Mouse (Mus musculus): Measurements from ENCODE around the gene Olfr66.

Gene Olfr66

DNA sequence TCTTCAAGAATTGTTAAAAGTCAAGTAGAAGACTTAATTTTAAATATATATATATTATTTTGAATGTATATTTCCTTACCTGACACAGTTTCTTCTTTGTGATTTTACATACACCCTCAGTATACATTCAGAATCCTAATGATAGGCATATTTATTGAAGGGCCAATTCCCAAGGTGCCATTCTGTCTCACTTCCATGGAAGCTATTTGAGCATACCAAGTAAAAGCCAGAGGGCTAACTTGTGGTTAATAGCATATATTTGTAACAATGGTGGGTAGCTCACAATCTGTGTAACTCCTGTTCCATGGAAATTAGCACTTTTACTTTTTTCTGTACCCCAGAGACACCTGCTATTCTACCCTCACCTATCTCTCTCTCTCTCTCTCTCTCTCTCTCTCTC is at the start of gene Olfr66:
Gene Olfr66 (minus strand): TSS at position 101 of the 400 bp plus-strand sequence.
- no peak for DNase-seq (ENCODE audit: low spot score)

DNA sequence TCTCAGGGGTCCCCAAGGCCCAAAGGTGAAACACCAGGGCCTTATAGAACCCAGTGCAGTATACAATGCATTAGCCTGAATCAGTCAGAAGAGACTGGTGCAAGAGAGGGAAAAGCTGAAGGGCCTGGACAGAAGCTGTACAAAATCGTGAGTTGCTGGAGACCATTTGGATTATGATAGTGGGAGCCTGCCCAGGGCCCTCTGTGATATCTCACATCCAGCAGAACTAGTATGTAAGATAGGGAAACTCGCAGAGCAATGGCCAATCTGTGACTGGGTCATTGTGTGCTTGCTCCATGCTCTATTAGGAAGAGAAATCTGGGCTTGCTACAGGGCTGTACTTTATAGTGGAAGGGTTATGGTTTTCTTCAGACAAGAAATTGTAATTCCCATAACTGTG is 48.2 kb upstream of the Olfr66 start, which contains the start of gene Olfr632:
Gene Olfr632 (plus strand): TSS at position 84 of the 400 bp plus-strand sequence.
- DNase-seq (ENCODE audit: low spot score) = no peak

DNA sequence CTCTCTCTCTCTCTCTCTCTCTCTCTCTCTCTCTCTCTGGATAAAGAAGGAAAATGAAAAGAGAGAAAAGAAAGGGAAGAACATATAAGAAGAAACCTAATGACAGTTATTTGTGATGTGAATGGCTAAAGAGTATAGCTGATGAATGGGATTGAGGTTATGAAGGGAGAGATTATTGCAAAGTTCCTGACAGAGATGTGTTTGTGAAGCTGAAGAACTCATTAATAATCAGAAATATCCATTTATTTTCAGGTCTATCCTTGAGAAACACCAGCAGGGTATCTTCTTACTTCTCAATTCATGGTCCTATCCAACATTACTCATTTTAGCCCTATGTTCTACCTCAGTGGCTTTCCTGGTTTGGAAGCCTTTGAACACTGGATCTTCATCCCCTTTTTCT is 42.5 kb upstream of the Olfr66 start, which contains the start of gene Olfr631:
Gene Olfr631 (plus strand): TSS at position 301 of the 400 bp plus-strand sequence.
- DNase-seq (ENCODE audit: low spot score) = no peak

DNA sequence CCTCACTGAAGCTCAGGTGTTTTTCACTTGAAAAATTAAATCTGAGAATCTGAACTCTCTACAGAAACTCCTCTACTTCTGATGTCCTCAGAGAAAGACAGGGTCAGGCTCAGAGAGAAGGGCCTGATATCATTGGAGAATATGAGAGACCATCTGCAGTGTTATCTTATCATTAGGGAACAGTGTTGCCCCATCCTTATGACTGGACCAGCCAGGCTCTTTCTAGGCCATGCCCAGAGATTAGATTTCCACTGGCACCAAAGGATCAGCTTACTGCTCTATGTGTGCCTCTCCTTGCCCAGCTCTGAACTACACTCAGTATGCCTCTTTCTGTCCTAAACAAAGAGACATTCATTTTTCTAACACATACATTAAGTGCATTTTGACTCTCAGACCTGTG is 29.3 kb upstream of the Olfr66 start:
- DNase-seq (ENCODE audit: low spot score) = no peak

DNA sequence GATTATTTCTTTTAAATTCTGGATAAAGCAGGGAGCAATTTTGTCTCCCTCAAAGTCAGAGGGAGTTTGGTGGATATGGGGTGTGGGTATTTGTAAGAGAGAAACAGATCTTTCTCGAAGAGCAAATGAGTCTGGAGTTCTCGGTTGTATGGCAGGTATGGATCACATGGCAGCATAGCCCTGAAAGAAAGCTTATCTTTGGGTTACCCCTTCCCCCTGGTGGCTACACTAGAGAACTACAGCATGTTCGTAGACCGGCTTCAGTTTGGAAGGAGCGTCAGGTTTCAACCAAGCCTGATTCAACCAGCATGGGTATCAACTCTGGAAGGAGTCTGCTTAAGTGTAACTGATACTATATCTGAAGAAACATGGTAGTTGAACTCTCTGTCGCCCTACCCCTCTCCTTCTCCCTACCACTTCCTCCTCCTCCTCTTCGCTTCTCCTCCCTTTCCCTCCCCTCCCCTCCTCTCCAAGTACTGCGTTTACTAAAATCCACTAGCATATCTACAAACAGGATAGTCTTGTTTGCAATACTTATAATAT is 27.0 kb upstream of the Olfr66 start:
- peak; percentile 66 for DNase-seq (ENCODE audit: low spot score)

DNA sequence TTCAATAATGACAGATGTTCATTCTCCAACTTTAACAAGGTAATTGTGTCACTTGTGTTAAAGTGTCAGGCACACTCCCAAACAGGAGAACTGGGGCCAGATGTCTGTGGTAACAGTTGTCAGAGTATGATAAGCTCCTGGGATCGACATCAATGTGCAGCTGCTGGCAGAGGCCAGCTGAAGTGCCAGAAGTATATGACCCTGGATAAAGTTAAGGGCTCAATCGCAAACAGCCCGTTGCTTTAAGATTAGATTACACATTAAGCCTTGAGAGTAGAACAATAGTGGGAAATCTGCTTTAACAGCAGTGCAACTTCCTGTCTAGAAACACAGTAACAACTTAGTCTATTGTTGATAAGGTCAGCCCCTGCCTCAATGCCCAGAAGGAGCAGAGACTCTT is 24.0 kb upstream of the Olfr66 start:
- peak; percentile 28 for DNase-seq (ENCODE audit: low spot score)

DNA sequence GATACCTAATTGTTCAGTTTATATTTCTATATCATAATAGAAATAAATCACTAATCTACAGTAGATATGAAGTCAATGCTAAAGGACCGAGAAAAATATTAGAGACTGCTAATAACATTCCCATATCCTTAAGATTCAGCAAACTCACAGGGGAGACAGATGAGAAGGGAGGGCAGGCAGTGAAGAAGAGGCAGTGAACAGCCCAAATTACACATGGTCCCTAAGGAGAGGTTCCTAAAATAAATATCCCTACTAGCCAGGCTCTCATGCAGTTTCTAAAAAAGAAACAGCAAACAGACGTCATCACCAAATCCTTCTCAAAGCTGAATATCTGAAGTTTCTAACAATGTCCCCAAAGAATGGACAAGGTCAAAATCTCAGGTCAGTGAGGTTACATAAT is 17.1 kb upstream of the Olfr66 start, which contains the start of gene Olfr65:
Gene Olfr65 (plus strand): TSS at position 301 of the 400 bp plus-strand sequence.
- no peak for DNase-seq (ENCODE audit: low spot score)

DNA sequence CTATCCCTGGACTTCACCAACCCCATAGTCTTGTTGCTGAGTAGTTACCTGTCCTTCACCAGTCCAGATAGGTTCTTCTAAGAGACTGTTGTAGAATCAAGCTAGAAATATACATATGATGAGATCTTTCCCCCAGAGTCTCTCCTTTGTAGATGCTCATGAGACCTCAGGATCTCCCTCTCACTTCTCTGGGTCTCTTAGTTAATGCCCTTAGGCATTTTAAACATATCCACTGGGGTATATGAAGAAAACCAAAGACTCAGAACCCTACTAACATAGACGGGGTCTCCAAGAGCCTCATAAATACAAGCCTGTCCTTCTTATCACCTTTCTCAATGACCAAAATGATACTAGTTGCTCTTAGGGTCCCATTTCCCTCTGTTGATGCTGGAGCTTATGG is 8.3 kb upstream of the Olfr66 start, which contains the start of gene Olfr64:
Gene Olfr64 (minus strand): TSS at position 101 of the 400 bp plus-strand sequence.
- DNase-seq (ENCODE audit: low spot score) = no peak

DNA sequence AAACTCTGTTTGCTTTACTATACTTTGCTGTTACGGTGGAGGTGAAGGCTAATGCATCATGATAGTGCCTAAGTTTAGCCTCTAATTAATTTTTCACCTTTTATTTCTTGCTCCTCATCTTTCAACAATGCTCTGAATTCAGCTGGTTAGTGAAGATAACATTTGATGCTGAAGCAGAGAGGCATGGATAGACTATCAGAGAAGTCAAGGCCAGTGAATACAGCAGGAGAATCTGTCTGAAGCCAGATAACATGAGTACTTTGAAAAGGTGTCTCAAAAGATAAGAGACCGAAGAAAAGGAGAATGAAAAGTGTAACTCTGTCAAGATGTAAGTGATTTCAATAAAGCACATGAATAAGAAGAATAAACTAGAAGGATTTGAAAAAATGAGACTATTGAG is 9.0 kb downstream of the Olfr66 start:
- no peak for DNase-seq (ENCODE audit: low spot score)

DNA sequence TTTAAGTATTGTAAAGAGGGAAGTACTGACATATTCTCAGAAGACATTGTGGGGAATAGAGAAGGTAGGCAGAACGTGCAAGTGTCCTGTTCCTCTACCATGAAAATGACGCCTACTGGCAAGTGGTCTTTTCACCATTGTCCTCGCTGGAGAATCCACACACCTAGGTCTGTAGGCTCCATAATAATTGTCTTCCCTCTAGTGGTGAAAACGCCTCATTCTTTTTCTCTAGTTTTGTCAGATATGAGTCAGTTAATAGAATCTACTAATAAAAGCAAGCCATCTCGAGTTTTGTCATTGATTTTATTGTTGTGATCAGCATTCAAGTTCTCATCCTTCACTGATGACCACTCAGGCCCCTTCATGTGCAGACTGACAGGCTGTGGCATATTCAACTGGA is 11.6 kb downstream of the Olfr66 start:
- DNase-seq (ENCODE audit: low spot score) = no peak

DNA sequence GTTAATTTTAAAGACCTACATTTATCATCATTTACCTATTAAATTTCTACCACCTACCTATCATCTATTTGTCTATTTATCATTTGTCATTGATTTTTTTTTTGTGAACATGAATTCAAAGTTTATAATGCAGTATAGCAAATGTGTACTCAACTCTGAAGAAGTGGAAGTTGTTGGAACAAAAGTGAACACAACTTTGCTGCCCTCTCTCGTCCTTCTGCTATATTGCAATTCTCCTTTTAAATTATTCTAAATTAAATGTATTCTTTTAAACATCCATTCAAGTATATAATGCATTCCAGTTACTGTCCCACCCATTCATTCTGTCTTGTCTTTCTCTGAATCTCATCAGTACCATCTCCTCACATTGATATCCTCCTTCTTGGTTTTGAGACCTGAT is 13.0 kb downstream of the Olfr66 start:
- no peak for DNase-seq (ENCODE audit: low spot score)

DNA sequence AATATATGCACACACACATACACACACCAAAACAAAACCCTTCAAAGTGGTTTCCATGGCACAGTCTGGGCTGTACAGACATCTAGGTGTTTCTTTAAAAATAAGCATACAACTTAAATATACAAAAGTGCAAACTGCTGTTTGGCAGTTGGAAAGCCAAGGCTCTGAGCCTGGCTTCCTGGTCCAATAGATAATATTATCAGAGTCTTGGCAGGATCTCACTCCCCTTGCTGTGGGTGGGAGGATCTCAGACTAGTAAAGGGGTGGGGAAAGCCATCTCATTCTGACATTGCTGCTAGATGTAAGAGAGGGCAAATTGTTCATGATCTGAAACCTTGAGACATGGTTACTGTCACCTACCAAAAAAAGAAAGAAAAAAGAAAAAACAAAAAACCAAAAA is 15.4 kb downstream of the Olfr66 start:
- DNase-seq (ENCODE audit: low spot score) = no peak

DNA sequence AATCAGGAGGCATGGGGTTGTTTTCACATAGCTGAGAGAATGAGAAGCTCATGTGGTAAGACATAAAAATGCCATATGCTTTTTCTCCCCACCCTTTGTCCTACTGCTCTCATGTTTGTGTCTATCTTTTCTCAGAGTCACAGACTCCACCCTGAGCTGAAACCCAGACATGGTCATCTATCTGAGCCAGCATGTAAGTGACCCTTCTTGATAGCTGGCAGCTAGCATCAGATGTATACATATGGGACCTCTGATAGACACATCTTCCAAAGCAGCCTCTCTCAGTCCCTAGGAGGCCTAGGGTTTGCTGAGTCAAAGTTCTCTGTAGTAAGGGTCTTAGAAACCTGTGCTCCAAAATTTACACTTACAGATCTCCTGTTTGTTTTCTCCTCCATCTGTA is 20.3 kb downstream of the Olfr66 start:
- DNase-seq (ENCODE audit: low spot score) = no peak

DNA sequence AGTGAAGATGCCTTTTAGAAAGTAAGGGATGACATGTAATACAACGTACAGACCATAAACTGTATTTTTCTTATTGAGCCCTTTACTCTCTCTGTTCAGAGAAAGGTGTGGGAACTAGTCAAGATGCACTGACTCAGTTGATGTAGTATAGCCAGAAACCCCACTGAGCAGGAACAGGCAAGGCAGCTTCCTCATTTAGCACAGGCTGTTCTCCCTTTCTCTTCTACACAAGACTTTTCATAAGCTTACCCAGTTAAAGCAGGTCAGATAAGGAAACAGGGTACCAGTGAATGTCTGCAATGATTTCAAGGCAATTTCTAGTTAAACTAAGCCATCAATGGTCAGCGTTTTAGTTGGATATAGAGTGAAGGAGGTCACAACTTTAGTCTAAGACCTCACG is 24.5 kb downstream of the Olfr66 start:
- DNase-seq (ENCODE audit: low spot score) = no peak

DNA sequence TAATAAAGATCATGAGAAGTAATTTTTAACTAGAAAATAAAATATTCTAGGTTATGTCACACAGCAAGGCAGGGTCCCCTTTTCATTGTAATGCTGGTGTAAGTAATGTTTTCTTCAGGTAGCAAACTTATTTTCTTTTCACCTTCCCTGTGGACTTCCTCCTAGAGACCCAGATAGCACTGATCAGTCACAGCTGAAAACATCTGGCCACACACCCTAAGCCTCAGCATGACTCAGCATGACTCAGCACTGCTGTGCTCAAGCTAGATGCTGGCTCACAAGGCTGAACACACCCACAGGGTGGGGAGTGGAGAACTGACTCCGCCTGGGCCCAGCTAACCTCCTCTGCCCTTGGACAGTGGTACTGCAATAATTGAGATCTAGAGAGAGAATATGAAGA is 25.2 kb downstream of the Olfr66 start:
- DNase-seq (ENCODE audit: low spot score) = peak; percentile 72

DNA sequence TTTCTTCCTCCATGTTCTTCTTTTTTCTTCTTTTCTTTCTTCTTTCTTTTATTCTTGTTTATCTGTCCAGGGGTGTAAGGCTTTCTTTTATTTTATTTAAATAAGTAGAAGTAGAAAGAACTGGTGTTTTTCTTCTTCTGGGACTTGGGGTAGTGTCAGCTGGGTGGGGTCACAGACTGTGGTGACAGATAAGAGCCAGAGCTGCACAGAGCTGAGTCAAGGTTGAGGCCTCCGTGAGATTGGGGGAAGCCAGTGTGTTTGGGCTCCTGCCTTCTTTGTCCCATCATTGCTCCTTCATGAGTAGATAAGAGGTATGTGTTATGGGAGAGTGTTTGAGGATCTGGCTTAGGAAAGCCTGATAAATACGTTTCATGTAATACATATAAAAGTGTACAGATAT is 27.0 kb downstream of the Olfr66 start:
- no peak for DNase-seq (ENCODE audit: low spot score)

DNA sequence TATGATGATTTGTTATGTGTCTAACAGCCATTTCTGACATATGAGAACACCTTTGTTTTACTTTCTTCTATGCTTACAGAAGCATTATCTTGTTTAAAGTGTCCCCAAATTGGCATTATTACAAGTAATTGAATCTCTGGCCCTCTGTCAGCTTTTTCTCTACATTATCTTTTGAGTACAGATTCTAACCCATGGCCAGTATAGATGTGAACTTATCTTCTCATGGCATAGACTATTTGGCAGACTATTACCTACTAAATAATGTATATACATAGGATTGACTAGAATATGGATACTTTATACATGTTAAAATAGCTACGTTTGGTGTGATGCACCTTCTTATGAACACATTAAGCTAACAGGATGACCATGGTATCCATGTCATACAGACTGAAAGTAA is 31.4 kb downstream of the Olfr66 start:
- DNase-seq (ENCODE audit: low spot score) = no peak

DNA sequence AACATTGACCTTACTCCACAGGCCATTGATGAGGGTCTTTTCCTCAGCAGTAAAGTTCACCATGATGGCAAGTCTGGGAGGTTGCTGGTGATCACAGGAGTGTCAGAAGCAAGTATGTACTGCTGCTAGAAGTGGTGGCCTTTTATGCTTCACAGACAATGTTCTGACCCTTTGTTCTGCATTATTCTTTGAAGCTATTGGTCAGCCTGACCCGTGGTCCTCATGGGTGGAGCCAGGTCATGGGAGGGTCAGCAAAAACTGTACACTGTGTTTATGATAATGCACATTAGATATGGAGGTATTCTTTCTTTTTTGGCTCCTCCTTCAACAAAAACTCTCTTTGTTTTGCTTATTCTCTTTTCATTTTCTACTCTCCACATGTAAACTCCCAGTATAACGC is 33.0 kb downstream of the Olfr66 start, which contains the start of gene Hbb-y:
Gene Hbb-y (minus strand): TSS at position 127 of the 400 bp plus-strand sequence.
- DNase-seq (ENCODE audit: low spot score) = peak; percentile 36

DNA sequence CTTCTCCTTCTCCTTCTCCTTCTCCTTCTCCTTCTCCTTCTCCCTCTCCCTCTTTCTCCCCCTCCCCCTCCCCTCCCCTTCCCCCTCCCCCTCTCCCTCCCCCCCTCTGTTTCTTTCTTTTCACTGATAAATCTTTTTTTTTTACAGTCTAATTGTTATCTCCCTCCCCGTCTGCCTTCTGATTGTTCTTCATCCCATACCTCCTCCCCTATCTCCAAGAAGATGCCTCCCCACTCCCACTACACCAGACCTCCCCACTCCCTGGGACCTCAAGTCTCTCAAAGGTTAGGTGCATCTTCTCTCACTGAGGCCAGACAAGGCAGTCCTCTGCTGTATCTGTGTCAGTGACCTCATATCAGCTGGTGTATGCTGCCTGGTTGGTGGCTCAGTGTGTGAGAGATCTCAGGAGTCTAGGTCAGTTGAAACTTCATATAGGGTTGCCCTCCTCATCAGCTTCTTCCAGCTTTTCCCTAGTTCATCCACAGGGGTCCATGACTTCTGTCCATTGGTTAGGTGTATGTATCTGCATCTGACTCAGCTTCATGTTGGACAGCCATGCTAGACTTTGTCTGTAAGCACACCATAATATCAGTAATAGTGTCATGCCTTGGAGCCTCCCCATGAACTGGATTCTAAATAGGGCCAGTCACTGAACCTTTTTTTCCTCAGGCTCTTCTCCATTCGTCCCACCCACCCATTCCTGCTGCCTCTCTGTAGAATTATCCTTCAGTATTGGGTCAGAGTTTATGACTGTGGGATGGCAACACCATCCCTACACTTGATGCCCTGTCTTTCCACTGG is 41.3 kb downstream of the Olfr66 start:
- no peak for DNase-seq (ENCODE audit: low spot score)

DNA sequence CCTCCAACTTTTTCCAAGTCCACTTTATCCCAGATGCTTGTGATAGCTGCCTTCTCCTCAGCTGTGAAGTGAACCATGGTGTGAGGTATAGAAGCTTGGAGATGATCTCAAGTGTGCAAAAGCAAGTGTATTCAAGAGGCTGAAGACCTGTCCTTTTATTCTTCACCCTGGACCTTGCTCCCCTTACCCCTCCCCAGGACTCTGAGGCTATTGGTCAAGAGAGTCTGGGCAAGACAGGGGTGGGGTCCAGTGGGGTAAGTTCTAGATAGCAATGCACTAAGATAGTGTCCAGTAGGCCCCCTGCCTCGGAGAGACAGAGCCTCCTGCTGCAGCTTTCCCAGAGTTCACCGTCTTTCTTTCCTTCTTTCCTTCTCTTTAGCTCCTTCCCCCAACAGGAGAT is 43.0 kb downstream of the Olfr66 start, which contains the start of gene Hbb-bh1:
Gene Hbb-bh1 (minus strand): TSS at position 131 of the 400 bp plus-strand sequence.
- DNase-seq (ENCODE audit: low spot score) = no peak

DNA sequence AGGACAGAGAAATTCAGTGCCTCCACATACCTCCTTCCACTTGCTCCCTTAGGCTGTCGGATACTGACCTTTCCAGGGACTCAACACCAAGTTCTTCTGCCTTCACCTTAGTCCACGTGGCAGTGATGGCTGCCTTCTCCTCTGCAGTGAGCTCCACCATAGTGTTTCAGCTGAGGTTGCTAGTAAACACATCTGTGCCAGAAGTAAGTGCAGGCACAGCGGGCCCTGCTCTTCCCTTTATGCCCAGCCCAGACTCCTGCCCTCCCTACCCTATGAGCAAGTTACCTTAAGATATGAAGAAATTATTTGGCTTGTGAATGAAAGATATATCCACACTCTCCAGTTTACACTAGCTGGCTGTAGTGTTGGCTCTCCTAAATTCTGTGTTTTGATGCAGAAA is 45.8 kb downstream of the Olfr66 start, which contains the start of gene Hbb-bh2:
Gene Hbb-bh2 (minus strand): TSS at position 253 of the 400 bp plus-strand sequence.
- DNase-seq (ENCODE audit: low spot score) = no peak

Data from embryo, embryonic 10 days (tissue).